Mouse (Mus musculus) spleen, postnatal 36 days (tissue): ENCODE measurements at regions not wholly inside any gene's neighbourhood (a gene's known extent, or its start where the extent isn't known, plus 50 kb on each side); places are given as distances from the start of the nearest gene placed in this dataset.
"Not testable (repeated sequence)": the region's sequence is repeated elsewhere in the genome, so short reads cannot be mapped to it uniquely, and the experiment has no call there.

Experiments
- DNase-seq, 2 experiments: peaks; one replicate each; pipeline ENCODE4 v3.0.0; 2022; ENCODE audit warnings: low spot score in 2 of 2, mixed read lengths in 1 of 2

DNA sequence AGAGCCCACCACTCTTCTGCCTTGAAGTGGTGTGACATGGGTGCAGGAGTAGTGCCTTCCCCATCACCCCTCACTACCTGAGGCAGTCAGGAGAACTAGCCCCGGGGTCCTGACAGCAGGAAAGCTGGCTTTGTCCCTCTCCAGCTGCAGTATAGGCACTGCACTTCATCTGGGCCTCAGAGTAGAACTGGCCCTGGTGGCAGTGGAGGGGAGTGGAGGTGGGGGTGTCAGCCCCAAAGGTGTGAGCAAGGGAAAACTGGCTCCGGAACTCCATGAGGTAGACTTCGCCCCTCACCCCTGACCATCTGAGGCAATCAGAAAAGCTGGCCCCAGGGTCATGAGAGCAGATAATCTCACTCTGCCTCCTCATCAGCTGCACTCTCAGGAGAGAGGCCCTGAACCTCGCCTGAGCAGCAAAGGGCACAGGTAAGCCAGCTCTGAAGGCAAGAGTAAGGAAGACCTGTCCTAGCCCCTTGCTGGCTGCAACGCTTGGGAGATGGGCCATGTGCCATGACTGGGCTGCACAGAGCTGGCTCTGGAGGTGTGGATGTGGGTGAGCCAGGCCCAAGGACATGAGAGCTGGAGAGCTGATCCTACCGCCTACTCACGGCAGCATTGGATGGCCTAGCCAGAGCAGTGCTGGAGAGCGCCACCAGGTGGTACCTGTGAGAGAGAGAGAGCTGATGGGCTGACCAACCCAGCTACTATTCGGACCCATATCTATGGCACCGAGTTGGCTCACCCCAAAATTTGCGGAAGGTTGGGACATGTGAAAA, 377.0 kb upstream of the B3galt2 start:
- DNase-seq: no peak

- no peak for DNase-seq
Measured at GRCm38 (mm10) chr1:143265216-143265615, 375.2 kb upstream of the B3galt2 start.

DNA sequence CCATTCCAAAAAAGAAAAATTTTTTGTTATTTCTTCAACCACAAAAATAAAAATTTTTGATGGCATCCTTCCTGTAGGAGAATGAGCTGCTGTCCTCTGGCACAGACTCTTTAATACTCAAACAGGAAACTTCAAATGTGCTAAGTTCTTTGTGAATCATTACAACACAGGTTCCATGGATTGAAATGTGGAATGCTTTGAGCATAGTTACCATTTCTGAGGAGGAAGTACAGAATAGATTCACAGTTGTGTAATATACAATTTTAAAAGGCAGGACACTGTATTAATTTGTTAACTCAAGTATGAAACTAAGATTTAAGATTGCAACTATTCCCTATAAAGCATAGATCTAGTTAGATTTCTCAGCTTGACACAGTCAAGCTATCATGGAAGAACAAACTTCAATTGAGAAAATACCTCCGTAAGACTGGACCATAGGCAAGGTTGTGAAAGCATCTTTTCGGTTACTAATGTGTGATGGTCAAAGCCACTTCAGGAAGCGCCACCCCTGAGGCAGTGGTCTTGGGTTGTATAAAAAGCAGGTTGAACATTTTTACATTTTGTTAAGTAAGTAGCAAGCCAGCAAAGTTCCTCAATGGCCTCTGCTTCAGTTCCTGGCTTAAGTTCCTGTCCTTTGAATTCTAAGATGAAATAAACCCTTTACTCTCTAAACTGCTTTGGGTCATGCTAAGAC, 354.0 kb upstream of the B3galt2 start:
- DNase-seq: no peak

DNA sequence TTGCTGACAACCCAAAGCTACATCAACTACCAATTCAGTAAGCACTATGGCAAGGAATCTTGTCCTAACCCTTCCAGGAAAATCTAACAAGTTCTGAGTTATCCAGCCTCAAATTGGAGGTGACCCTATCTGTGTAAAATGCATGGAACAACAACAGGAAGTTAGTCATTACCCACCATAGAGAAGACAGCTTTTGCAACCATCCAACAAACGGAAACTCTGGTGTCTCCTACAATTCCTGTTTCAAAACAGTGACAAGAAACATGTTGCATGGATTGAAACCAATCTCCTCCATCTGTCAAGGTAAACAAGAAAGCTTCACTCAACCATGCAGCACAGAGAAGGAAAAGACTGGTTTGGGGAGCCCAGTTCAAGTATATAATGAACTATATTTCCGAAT, 353.0 kb upstream of the B3galt2 start:
- DNase-seq: no peak

- DNase-seq: no peak
Measured at GRCm38 (mm10) chr1:143296555-143296954, 343.9 kb upstream of the B3galt2 start.

DNA sequence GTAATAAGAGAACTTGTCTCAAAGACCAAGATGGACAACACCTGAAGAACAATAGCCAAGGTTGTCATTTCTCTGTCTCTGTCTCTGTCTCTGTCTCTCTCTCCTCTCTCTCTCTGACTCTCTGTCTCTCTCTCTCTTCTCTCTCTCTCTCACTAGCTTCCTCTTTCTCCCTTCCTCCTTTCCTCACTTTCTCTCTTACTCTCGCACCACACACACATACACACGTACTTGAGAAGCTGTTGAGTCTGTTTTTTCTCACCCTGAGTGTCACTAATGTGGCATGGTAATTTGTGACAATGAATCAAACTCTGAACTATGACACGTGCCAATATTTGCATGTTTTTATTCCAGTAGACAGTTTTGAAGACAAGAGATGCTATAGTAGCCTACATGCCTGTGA, 333.1 kb upstream of the B3galt2 start:
- no peak for DNase-seq

DNA sequence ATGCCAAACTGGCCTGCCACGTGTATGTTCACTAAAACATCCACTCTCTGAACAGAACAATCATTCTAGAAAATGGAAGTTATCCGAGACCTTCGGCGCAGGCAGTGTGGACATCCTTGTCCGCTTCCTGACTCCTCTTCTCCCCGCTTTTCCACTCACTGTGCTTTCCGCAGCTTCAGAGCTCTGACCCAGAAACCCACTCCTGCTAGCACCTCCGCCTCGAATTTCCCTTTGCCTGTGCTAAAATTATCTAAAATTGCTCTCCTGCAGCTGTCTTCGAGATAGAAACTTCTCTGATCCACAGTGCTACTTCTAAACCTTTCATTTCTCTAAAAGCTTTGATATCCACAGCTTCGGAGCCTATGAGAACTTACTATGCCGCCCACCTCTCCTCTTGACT, 322.1 kb upstream of the B3galt2 start:
- DNase-seq: no peak

DNA sequence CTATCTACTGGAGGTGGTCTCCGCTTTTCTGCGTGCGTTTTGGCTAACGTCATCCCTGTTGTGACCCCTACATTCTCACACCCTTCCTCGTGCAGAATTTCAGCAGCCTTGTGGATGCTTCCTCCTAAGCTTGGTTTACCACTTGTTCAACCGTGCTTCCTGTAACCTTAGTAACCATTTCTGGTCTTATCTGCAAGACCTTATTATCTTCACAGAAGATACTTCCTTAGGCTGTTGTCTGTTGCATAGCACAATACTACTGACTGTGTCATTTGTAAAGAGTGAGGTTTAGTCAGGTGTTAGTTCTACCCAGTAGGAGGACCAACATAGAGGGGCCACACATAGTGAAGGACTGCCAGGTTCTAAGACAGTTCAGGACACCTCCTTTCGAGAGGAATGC, 320.9 kb upstream of the B3galt2 start:
- DNase-seq: no peak

DNA sequence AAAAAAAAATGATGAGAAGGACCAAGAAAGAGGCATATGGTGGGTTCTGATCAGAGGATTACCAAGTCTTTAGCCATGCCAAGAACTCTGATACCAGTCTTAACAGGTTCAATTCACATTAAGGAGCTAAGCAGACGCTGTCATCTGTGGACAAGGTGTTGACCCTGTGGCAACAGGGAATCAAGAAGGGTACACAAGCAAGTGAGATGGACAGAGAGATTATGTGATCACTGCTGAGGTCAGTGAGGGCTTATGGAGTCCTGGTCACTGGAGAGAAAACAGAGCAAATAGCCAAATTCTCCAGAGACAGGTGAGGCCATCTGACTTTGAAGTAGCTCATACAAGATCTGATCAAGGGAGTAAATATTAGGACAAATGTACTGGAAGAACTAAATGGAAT, 289.1 kb upstream of the B3galt2 start:
- no peak for DNase-seq

- not testable (repeated sequence) for DNase-seq
Measured at GRCm38 (mm10) chr1:143360256-143360655, 280.2 kb upstream of the B3galt2 start.

DNA sequence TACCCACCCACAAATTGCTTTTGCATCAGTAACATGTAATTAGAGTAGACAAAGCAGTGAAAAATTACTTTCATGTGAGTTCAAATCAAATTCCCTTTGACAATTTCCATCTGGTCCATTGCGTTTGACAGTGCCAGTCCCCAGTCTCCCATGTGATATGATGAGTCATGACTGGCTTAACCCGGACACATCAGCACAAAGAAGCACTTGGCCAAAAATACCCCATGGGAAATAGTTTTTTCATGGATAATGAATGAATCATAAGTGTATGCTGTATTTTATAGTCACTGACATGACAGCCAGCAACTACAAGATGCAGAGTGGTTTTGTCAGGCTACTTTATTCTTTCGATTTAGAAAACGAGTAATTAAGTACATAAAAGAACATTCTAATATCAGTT, 248.6 kb upstream of the B3galt2 start:
- DNase-seq: no peak
